Mouse (Mus musculus) 3T3-L1 (cell line): Measurements from ENCODE around the gene Rgcc.

Experiments
- DNase-seq: peaks from one replicate; pipeline ENCODE4 v3.0.0-alpha.2; 2015; ENCODE audit warnings: low read depth, low spot score

Gene Rgcc

GRCm38 (mm10) chr14:79241656-79242385 is 59.6 kb downstream of the Rgcc start:
- no peak for DNase-seq

- peak; percentile 46 for DNase-seq
Measured at GRCm38 (mm10) chr14:79241057-79241570, 60.3 kb downstream of the Rgcc start.

GRCm38 (mm10) chr14:79239402-79239801 is 62.0 kb downstream of the Rgcc start:
- no peak for DNase-seq
